8 mouse cellular contexts compared by ENCODE assay signal in genomic region chr17:57087049-57087832, GRCm38 (mm10). TPM values are rescaled to one million over a fixed set of nuclear protein-coding genes. Genes with fewer than 3 reads are reported as not detected.
DNase-seq lines count a peak whose midpoint lies in the region; ATAC-seq and TF ChIP-seq lines count a peak whose summit lies in the region.

Gene Tubb4a (minus strand): TSS chr17:57087782.

- no peaks in the 10 kb centered on the region for H3K27me3 ChIP-seq in hindbrain, postnatal 0 days (ENCODE audit: insufficient read depth, low read length)
- peaks cover 41% of the 10 kb centered on the region for H3K27me3 ChIP-seq in limb, embryonic 10.5 days (ENCODE audit: low read depth, poor library complexity, severe bottlenecking)
- no peaks in the 10 kb centered on the region for H3K27me3 ChIP-seq in midbrain, embryonic 13.5 days
- H3K27me3 ChIP-seq in thymus, adult 2 months (ENCODE audit: control insufficient read depth, insufficient read depth, low read length) = no peaks in the 10 kb centered on the region

- ATAC-seq in hindbrain, postnatal 0 days = peak; percentile 95
- peak; percentile 96 for ATAC-seq in midbrain, embryonic 13.5 days

- peak; percentile 42 for DNase-seq in ZHBTc4 (ENCODE audit: low read depth, low spot score)
- peak; percentile 91 for DNase-seq in cerebellum, adult 8-10 months
- DNase-seq in forelimb bud, embryonic 11.5 days (ENCODE audit: low read depth, low spot score) = peak; percentile 16
- peak; percentile 90 for DNase-seq in hindbrain, postnatal 0 days (ENCODE audit: low spot score)
- peak; percentile 42 for DNase-seq in limb, embryonic 10.5 days (ENCODE audit: low spot score)
- DNase-seq in thymus, adult 2 months = no peak
- DNase-seq in thymus, postnatal 14 days = no peak

- peak; percentile 44; the same call in 1 of the 2 replicates for TF ChIP-seq CTCF in hindbrain, postnatal 0 days (IDR thresholded peaks at IDR 0.05; ENCODE audit: low read depth)
- no peak for TF ChIP-seq CTCF in thymus, adult 2 months (IDR thresholded peaks at IDR 0.05; ENCODE audit: borderline replicate concordance, control insufficient read depth, extremely low read depth, insufficient read depth, low read length, poor library complexity)

- no peak for TF ChIP-seq POLR2A in thymus, adult 2 months (IDR thresholded peaks at IDR 0.05; ENCODE audit: control insufficient read depth, extremely low read depth, insufficient read depth, low read length, poor library complexity)

- peak within 1 kb of the TSS; percentile 57 for H3K4me3 ChIP-seq in hindbrain, postnatal 0 days (ENCODE audit: low read length)
- peak within 1 kb of the TSS; percentile 46 for H3K4me3 ChIP-seq in limb, embryonic 10.5 days
- H3K4me3 ChIP-seq in midbrain, embryonic 13.5 days (replicated peaks) = peak within 1 kb of the TSS; percentile 60
- no peak within 1 kb of the TSS for H3K4me3 ChIP-seq in thymus, adult 2 months (ENCODE audit: control insufficient read depth, insufficient read depth, low read length)

- no peaks in the 10 kb centered on the region for H3K9me3 ChIP-seq in hindbrain, postnatal 0 days (ENCODE audit: low read length)
- H3K9me3 ChIP-seq in limb, embryonic 10.5 days (replicated peaks) = no peaks in the 10 kb centered on the region
- H3K9me3 ChIP-seq in midbrain, embryonic 13.5 days = no peaks in the 10 kb centered on the region

- H3K9ac ChIP-seq in hindbrain, postnatal 0 days (replicated peaks; ENCODE audit: low read length) = peak within 1 kb of the TSS; percentile 79
- peak within 1 kb of the TSS; percentile 84 for H3K9ac ChIP-seq in midbrain, embryonic 13.5 days (replicated peaks)

- H3K36me3 ChIP-seq in hindbrain, postnatal 0 days (ENCODE audit: insufficient read depth, low read length) = no peaks in the 10 kb centered on the region
- no peaks in the 10 kb centered on the region for H3K36me3 ChIP-seq in limb, embryonic 10.5 days
- peaks cover 31% of the 10 kb centered on the region for H3K36me3 ChIP-seq in midbrain, embryonic 13.5 days
- no peaks in the 10 kb centered on the region for H3K36me3 ChIP-seq in thymus, adult 2 months (ENCODE audit: control insufficient read depth, insufficient read depth, low read length)

- under 1% methylated on average over 31 of the region's 31 CpGs for whole genome bisulfite sequencing in hindbrain, postnatal 0 days
- under 1% methylated on average over 31 of the region's 31 CpGs for WGBS in limb, embryonic 10.5 days
- WGBS in midbrain, embryonic 13.5 days = under 1% methylated on average over 31 of the region's 31 CpGs
- 49% methylated on average over 31 of the region's 31 CpGs for WGBS in thymus, adult 2 months

- H3K27ac ChIP-seq in hindbrain, postnatal 0 days = peak within 1 kb of the TSS; percentile 85
- peak within 1 kb of the TSS; percentile 65; the same call in 1 of the 2 replicates for H3K27ac ChIP-seq in limb, embryonic 10.5 days
- H3K27ac ChIP-seq in midbrain, embryonic 13.5 days = peak within 1 kb of the TSS; percentile 85
- H3K27ac ChIP-seq in thymus, adult 2 months (ENCODE audit: control insufficient read depth, insufficient read depth, low read length) = no peak within 1 kb of the TSS

- peaks cover 6% of the 10 kb centered on the region; the same call in 1 of the 2 replicates for H3K4me1 ChIP-seq in hindbrain, postnatal 0 days (ENCODE audit: insufficient read depth, low read length)
- H3K4me1 ChIP-seq in limb, embryonic 10.5 days = peaks cover 9% of the 10 kb centered on the region
- H3K4me1 ChIP-seq in midbrain, embryonic 13.5 days (replicated peaks) = peaks cover 34% of the 10 kb centered on the region
- 0 out of 2 replicates have a peak, but pooled peaks cover 3% of the 10 kb centered on the region for H3K4me1 ChIP-seq in thymus, adult 2 months (replicated peaks; ENCODE audit: control insufficient read depth, insufficient read depth, low read length)

- H3K4me2 ChIP-seq in hindbrain, postnatal 0 days (ENCODE audit: low read depth, low read length) = peak within 1 kb of the TSS; percentile 73
- H3K4me2 ChIP-seq in midbrain, embryonic 13.5 days (replicated peaks) = peak within 1 kb of the TSS; percentile 68

RNA-seq across cellular contexts. Expression of gene Tubb4a, which starts in this region (rescaled TPM):
- 201 and 209 TPM in 2 replicates for total RNA-seq in hindbrain, postnatal 0 days (2014; rRNA removed)
- 295 and 346 TPM in 2 replicates for polyA plus RNA-seq in hindbrain, postnatal 0 days (2015; fragmentation: Nextera tagmentation; extraction: Ambion mirVana)
- 3.3 and 5.4 TPM in 2 replicates for polyA plus RNA-seq in limb, embryonic 10.5 days (2016; fragmentation: Nextera tagmentation; extraction: Ambion mirVana)
- polyA plus RNA-seq in midbrain, embryonic 13.5 days (2015; fragmentation: Nextera tagmentation; extraction: Ambion mirVana) = 307 and 321 TPM in 2 replicates
- polyA plus RNA-seq in thymus, adult 2 months (2012; rRNA removed) = 5.5 and 5.7 TPM in 2 replicates

Comparison
In these comparisons a context has a peak if more than half of its experiments do, and no peak if none do; other contexts are left out.
1. RNA of gene Tubb4a (polyA plus RNA-seq): 295 to 346 TPM in hindbrain, postnatal 0 days and 307 to 321 TPM in midbrain, embryonic 13.5 days; 5.5 to 5.7 TPM in thymus, adult 2 months and 3.3 to 5.4 TPM in limb, embryonic 10.5 days; every median in the first group is over 10 times any median in the second.
2. DNase-seq: peak in ZHBTc4 (single experiment), cerebellum, adult 8-10 months (single experiment), forelimb bud, embryonic 11.5 days (single experiment), hindbrain, postnatal 0 days (single experiment) and limb, embryonic 10.5 days (single experiment); none in thymus, adult 2 months (single experiment) and thymus, postnatal 14 days (single experiment).